Mouse (Mus musculus): ENCODE measurements around the gene Tex26. TPM values are rescaled to one million over a fixed set of nuclear protein-coding genes. Genes with fewer than 3 reads are reported as not detected.

The Tex26 gene
- polyA plus RNA-seq, 1 experiment from 2014 or later, result 0.74 TPM

- no peak for DNase-seq (ENCODE audit: low spot score)
- no peaks in the 10 kb centered on the region for H3K27me3 ChIP-seq (ENCODE audit: control insufficient read depth, insufficient read depth, low read length)
- no peak overlapping the region for H3K4me2 ChIP-seq (ENCODE audit: low read depth, low read length)
- H3K4me3 ChIP-seq (ENCODE audit: low read depth, low read length), result no peak overlapping the region
- H3K9me3 ChIP-seq (replicated peaks; ENCODE audit: control insufficient read depth, low read length), result no peaks in the 10 kb centered on the region
- H3K27ac ChIP-seq (replicated peaks; ENCODE audit: low read depth, low read length), result no peak overlapping the region
- H3K36me3 ChIP-seq (replicated peaks; ENCODE audit: control insufficient read depth, insufficient read depth, low read depth, low read length), result no peaks in the 10 kb centered on the region
- no peak for ATAC-seq (replicated peaks; ENCODE audit: insufficient number of reproducible peaks, low FRiP score, low TSS enrichment, low read depth)
- H3K4me1 ChIP-seq (ENCODE audit: control insufficient read depth, insufficient read depth, low read length), result no peaks in the 10 kb centered on the region
- WGBS, result 65% methylated on average over 12 of the region's 12 CpGs
- no peak overlapping the region for H3K9ac ChIP-seq (replicated peaks; ENCODE audit: low read length)
Measured at GRCm38 (mm10) chr5:149496401-149497066, 57.1 kb downstream of the Tex26 start.

DNA sequence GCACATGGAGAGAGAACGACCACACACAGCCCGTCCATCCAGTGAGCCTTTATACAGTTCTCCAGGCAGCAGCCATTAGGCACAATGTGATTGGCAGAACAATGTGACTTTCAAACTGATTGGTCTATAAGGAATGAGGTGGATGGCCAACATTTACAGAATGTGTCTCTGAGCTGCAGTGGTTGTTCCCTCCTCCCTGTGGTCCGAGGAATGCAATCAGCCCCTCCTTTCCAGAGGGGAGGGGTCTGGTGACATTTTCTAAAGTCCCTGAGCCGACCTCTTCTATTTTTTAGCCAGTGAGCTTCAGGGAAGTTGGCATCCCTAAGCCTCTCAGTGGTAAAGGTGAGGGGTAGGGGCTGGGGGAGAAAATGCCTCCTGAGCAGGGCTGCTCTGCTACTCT lies 60.5 kb downstream of the Tex26 start:
- H3K4me3 ChIP-seq (ENCODE audit: low read depth, low read length), result no peak overlapping the region
- no peak overlapping the region for H3K27ac ChIP-seq (replicated peaks; ENCODE audit: low read depth, low read length)
- no peaks in the 10 kb centered on the region for H3K4me1 ChIP-seq (ENCODE audit: control insufficient read depth, insufficient read depth, low read length)
- ATAC-seq (replicated peaks; ENCODE audit: insufficient number of reproducible peaks, low FRiP score, low TSS enrichment, low read depth), result 0 out of 2 replicates have a peak, but pooled peaks have one; percentile 57
- no peaks in the 10 kb centered on the region for H3K36me3 ChIP-seq (replicated peaks; ENCODE audit: control insufficient read depth, insufficient read depth, low read depth, low read length)
- no peaks in the 10 kb centered on the region for H3K9me3 ChIP-seq (replicated peaks; ENCODE audit: control insufficient read depth, low read length)
- no peaks in the 10 kb centered on the region for H3K27me3 ChIP-seq (ENCODE audit: control insufficient read depth, insufficient read depth, low read length)
- WGBS, result 49% methylated on average over 4 of the region's 4 CpGs
- DNase-seq (ENCODE audit: low spot score), result no peak
- no peak overlapping the region for H3K9ac ChIP-seq (replicated peaks; ENCODE audit: low read length)
- H3K4me2 ChIP-seq (ENCODE audit: low read depth, low read length), result no peak overlapping the region

GRCm38 (mm10) chr5:149503423-149504175 lies 64.1 kb downstream of the Tex26 start:
- Histone ChIP-seq H3K4me1 (ENCODE audit: control insufficient read depth, insufficient read depth, low read length) (no peaks in the 10 kb centered on the region), H3K27me3 (ENCODE audit: control insufficient read depth, insufficient read depth, low read length) (no peaks in the 10 kb centered on the region), H3K4me3 (ENCODE audit: low read depth, low read length) (no peak overlapping the region), H3K4me2 (ENCODE audit: low read depth, low read length) (no peak overlapping the region), H3K36me3 (replicated peaks; ENCODE audit: control insufficient read depth, insufficient read depth, low read depth, low read length) (no peaks in the 10 kb centered on the region), H3K27ac (replicated peaks; ENCODE audit: low read depth, low read length) (no peak overlapping the region), H3K9ac (replicated peaks; ENCODE audit: low read length) (no peak overlapping the region), H3K9me3 (replicated peaks; ENCODE audit: control insufficient read depth, low read length) (no peaks in the 10 kb centered on the region)
- DNase-seq (ENCODE audit: low spot score), result no peak
- WGBS, result 81% methylated on average over 23 of the region's 23 CpGs
- no peak for ATAC-seq (replicated peaks; ENCODE audit: insufficient number of reproducible peaks, low FRiP score, low TSS enrichment, low read depth)

GRCm38 (mm10) chr5:149504985-149505384 lies 65.5 kb downstream of the Tex26 start:
- no peaks in the 10 kb centered on the region for H3K27me3 ChIP-seq (ENCODE audit: control insufficient read depth, insufficient read depth, low read length)
- no peak for ATAC-seq (replicated peaks; ENCODE audit: insufficient number of reproducible peaks, low FRiP score, low TSS enrichment, low read depth)

GRCm38 (mm10) chr5:149506033-149506432 lies 66.6 kb downstream of the Tex26 start:
- ATAC-seq (replicated peaks; ENCODE audit: insufficient number of reproducible peaks, low FRiP score, low TSS enrichment, low read depth) (no peak), DNase-seq (ENCODE audit: low spot score) (no peak)
- no peaks in the 10 kb centered on the region for H3K4me1 ChIP-seq (ENCODE audit: control insufficient read depth, insufficient read depth, low read length)
- H3K27ac ChIP-seq (replicated peaks; ENCODE audit: low read depth, low read length), result no peak overlapping the region
- 100% methylated on average over 2 of the region's 2 CpGs for WGBS
- H3K4me2 ChIP-seq (ENCODE audit: low read depth, low read length), result no peak overlapping the region
- H3K9ac ChIP-seq (replicated peaks; ENCODE audit: low read length), result no peak overlapping the region
- H3K4me3 ChIP-seq (ENCODE audit: low read depth, low read length), result no peak overlapping the region
- no peaks in the 10 kb centered on the region for H3K9me3 ChIP-seq (replicated peaks; ENCODE audit: control insufficient read depth, low read length)
- H3K36me3 ChIP-seq (replicated peaks; ENCODE audit: control insufficient read depth, insufficient read depth, low read depth, low read length), result no peaks in the 10 kb centered on the region
- H3K27me3 ChIP-seq (ENCODE audit: control insufficient read depth, insufficient read depth, low read length), result no peaks in the 10 kb centered on the region

More at GRCm38 (mm10) chr5:149504985-149505384, 65.5 kb downstream of the Tex26 start:
- DNase-seq (ENCODE audit: low spot score), result no peak
- no peaks in the 10 kb centered on the region for H3K4me1 ChIP-seq (ENCODE audit: control insufficient read depth, insufficient read depth, low read length)
- H3K36me3 ChIP-seq (replicated peaks; ENCODE audit: control insufficient read depth, insufficient read depth, low read depth, low read length), result no peaks in the 10 kb centered on the region
- H3K9ac ChIP-seq (replicated peaks; ENCODE audit: low read length), result no peak overlapping the region
- H3K27ac ChIP-seq (replicated peaks; ENCODE audit: low read depth, low read length), result no peak overlapping the region
- no peak overlapping the region for H3K4me3 ChIP-seq (ENCODE audit: low read depth, low read length)
- H3K4me2 ChIP-seq (ENCODE audit: low read depth, low read length), result no peak overlapping the region
- 89% methylated on average over 8 of the region's 8 CpGs for WGBS
- H3K9me3 ChIP-seq (replicated peaks; ENCODE audit: control insufficient read depth, low read length), result no peaks in the 10 kb centered on the region

GRCm38 (mm10) chr5:149508094-149509029 lies 68.9 kb downstream of the Tex26 start:
- no peak overlapping the region for H3K27ac ChIP-seq (replicated peaks; ENCODE audit: low read depth, low read length)
- DNase-seq (ENCODE audit: low spot score), result no peak
- H3K36me3 ChIP-seq (replicated peaks; ENCODE audit: control insufficient read depth, insufficient read depth, low read depth, low read length), result no peaks in the 10 kb centered on the region
- WGBS, result 84% methylated on average over 20 of the region's 20 CpGs
- H3K27me3 ChIP-seq (ENCODE audit: control insufficient read depth, insufficient read depth, low read length), result no peaks in the 10 kb centered on the region
- H3K4me1 ChIP-seq (ENCODE audit: control insufficient read depth, insufficient read depth, low read length), result no peaks in the 10 kb centered on the region
- H3K9me3 ChIP-seq (replicated peaks; ENCODE audit: control insufficient read depth, low read length), result no peaks in the 10 kb centered on the region
- no peak for ATAC-seq (replicated peaks; ENCODE audit: insufficient number of reproducible peaks, low FRiP score, low TSS enrichment, low read depth)
- no peak overlapping the region for H3K4me2 ChIP-seq (ENCODE audit: low read depth, low read length)
- no peak overlapping the region for H3K9ac ChIP-seq (replicated peaks; ENCODE audit: low read length)
- no peak overlapping the region for H3K4me3 ChIP-seq (ENCODE audit: low read depth, low read length)

GRCm38 (mm10) chr5:149510323-149510722 lies 70.9 kb downstream of the Tex26 start:
- H3K4me1 ChIP-seq (ENCODE audit: control insufficient read depth, insufficient read depth, low read length), result no peaks in the 10 kb centered on the region
- no peak for DNase-seq (ENCODE audit: low spot score)
- ATAC-seq (replicated peaks; ENCODE audit: insufficient number of reproducible peaks, low FRiP score, low TSS enrichment, low read depth), result no peak
- no peak overlapping the region for H3K27ac ChIP-seq (replicated peaks; ENCODE audit: low read depth, low read length)
- H3K9ac ChIP-seq (replicated peaks; ENCODE audit: low read length), result no peak overlapping the region
- H3K9me3 ChIP-seq (replicated peaks; ENCODE audit: control insufficient read depth, low read length), result no peaks in the 10 kb centered on the region
- no peaks in the 10 kb centered on the region for H3K27me3 ChIP-seq (ENCODE audit: control insufficient read depth, insufficient read depth, low read length)
- H3K4me2 ChIP-seq (ENCODE audit: low read depth, low read length), result no peak overlapping the region
- WGBS, result 79% methylated on average over 13 of the region's 13 CpGs
- no peaks in the 10 kb centered on the region for H3K36me3 ChIP-seq (replicated peaks; ENCODE audit: control insufficient read depth, insufficient read depth, low read depth, low read length)
- H3K4me3 ChIP-seq (ENCODE audit: low read depth, low read length), result no peak overlapping the region

Measured in embryonic facial prominence, embryonic 11.5 days (tissue).